ENCODE assay signal across 8 mouse cellular contexts in genomic region chr6:136519254-136519653, GRCm38 (mm10). TPM values are rescaled to one million over a fixed set of nuclear protein-coding genes. Genes with fewer than 3 reads are reported as not detected.
A peak's percentile ranks its signal among the peaks of the same experiment; 100 is the strongest.
DNase-seq lines count a peak whose midpoint lies in the region; ATAC-seq and TF ChIP-seq lines count a peak whose summit lies in the region.

No protein-coding gene starts in this region.

- intact Hi-C loops in heart, adult 2 months (cut with DNase I): loop anchor here (1.0 to 2.0 kb wide), 3 partner anchors 13 to 52 kb away; no protein-coding TSS in a partner anchor

- H3K27ac ChIP-seq in heart, adult 2 months: peak overlapping the region; percentile 99
- peak overlapping the region; percentile 98 for H3K27ac ChIP-seq in hindbrain, embryonic 10.5 days

- H3K79me2 ChIP-seq in heart, adult 2 months (replicated peaks; ENCODE audit: control insufficient read depth, insufficient read depth, low read length): no peaks in the 10 kb centered on the region; the same call in none of the 2 replicates

- peaks cover 9% of the 10 kb centered on the region for H3K9me3 ChIP-seq in G1E (replicated peaks)
- peaks cover 19% of the 10 kb centered on the region for H3K9me3 ChIP-seq in hindbrain, embryonic 10.5 days

- TF ChIP-seq POLR2A in heart, adult 2 months (IDR thresholded peaks at IDR 0.05; ENCODE audit: insufficient read depth, low read depth, low read length): no peak

- no peaks in the 10 kb centered on the region for H3K27me3 ChIP-seq in heart, adult 2 months (ENCODE audit: control insufficient read depth, insufficient read depth, low read length)
- no peaks in the 10 kb centered on the region for H3K27me3 ChIP-seq in G1E (ENCODE audit: insufficient read depth, low read length)
- no peaks in the 10 kb centered on the region for H3K27me3 ChIP-seq in hindbrain, embryonic 10.5 days (ENCODE audit: insufficient read depth, poor library complexity, severe bottlenecking)

- TF ChIP-seq CTCF in heart, adult 2 months (IDR thresholded peaks at IDR 0.05): peak; percentile 37
- TF ChIP-seq CTCF in G1E (IDR thresholded peaks at IDR 0.05; ENCODE audit: low read depth, low read length): no peak

- no peak for TF ChIP-seq EP300 in heart, adult 2 months (IDR thresholded peaks at IDR 0.05; ENCODE audit: insufficient read depth, low read depth, low read length)

- 2% methylated on average over 17 of the region's 17 CpGs for WGBS in heart, adult 2 months
- WGBS in hindbrain, embryonic 10.5 days: 2% methylated on average over 17 of the region's 17 CpGs

- H3K36me3 ChIP-seq in heart, adult 2 months (ENCODE audit: control insufficient read depth, insufficient read depth, low read length): peaks cover 6% of the 10 kb centered on the region; the same call in 1 of the 2 replicates
- H3K36me3 ChIP-seq in G1E (replicated peaks): peaks cover 4% of the 10 kb centered on the region
- H3K36me3 ChIP-seq in hindbrain, embryonic 10.5 days: peaks cover 35% of the 10 kb centered on the region

- H3K4me3 ChIP-seq in heart, adult 2 months: peak overlapping the region; percentile 75
- H3K4me3 ChIP-seq in G1E (ENCODE audit: low read depth, low read length): peak overlapping the region; percentile 72
- peak overlapping the region; percentile 69 for H3K4me3 ChIP-seq in hindbrain, embryonic 10.5 days

- DNase-seq in heart, adult 2 months: no peak
- DNase-seq in heart, adult 18-20 months: no peak
- DNase-seq in G1E (ENCODE audit: low spot score): no peak
- no peak for DNase-seq in hindbrain, embryonic 10.5 days (ENCODE audit: low spot score)
- no peak for DNase-seq in right cerebral cortex, postnatal 36 days (ENCODE audit: low spot score in 2 of 2)
- no peak for DNase-seq in adrenal gland, adult (ENCODE audit: inconsistent age in 2 of 2, low spot score in 1 of 2)
- no peak for DNase-seq in ovary, postnatal 10 days (ENCODE audit: low spot score)

- ATAC-seq in G1E (ENCODE audit: extremely low read depth, insufficient number of reproducible peaks, low FRiP score, poor library complexity, severe bottlenecking): no peak
- peak; percentile 34; the same call in 1 of the 2 replicates for ATAC-seq in megakaryocyte-erythroid progenitor cell, adult 5-6 weeks (replicated peaks; ENCODE audit: low FRiP score, low TSS enrichment, poor library complexity, severe bottlenecking)

- peaks cover 6% of the 10 kb centered on the region for H3K4me1 ChIP-seq in heart, adult 2 months (ENCODE audit: control insufficient read depth, insufficient read depth, low read length)
- H3K4me1 ChIP-seq in G1E (ENCODE audit: insufficient read depth, low read depth, low read length): peaks cover 22% of the 10 kb centered on the region
- H3K4me1 ChIP-seq in hindbrain, embryonic 10.5 days (replicated peaks): no peaks in the 10 kb centered on the region

- peak overlapping the region; percentile 32; the same call in 1 of the 2 replicates for H3K9ac ChIP-seq in heart, adult 2 months (ENCODE audit: low read depth, low read length)

RNA-seq across cellular contexts. Expression of gene Atf7ip, which starts 13.3 kb away (rescaled TPM):
- total RNA-seq in heart, adult 2 months (2021): 10 to 100 TPM; 73.1 to 88.0 TPM
- 21.4 and 31.7 TPM in 2 replicates for polyA plus RNA-seq in heart, adult 2 months (2012; rRNA removed)
- 10 to 100 TPM; 59.7 to 88.7 TPM for total RNA-seq in heart, adult 18-20 months (2021)
- total RNA-seq in G1E (2014; fragmentation: Nextera tagmentation) (192 and 235 TPM in 2 replicates), G1E (2017) (22.9 and 34.6 TPM in 2 replicates)
- 22.0 and 24.2 TPM in 2 replicates for polyA plus RNA-seq in G1E (2012)
- 41.8 and 47.2 TPM in 2 replicates for polyA plus RNA-seq in hindbrain, embryonic 10.5 days (2016; fragmentation: Nextera tagmentation; extraction: Ambion mirVana)
- 121 and 135 TPM in 2 replicates for total RNA-seq in megakaryocyte-erythroid progenitor cell, adult 5-6 weeks (2014; fragmentation: Nextera tagmentation)
- 50.3 and 61.7 TPM in 2 replicates for total RNA-seq in megakaryocyte-erythroid progenitor cell, adult 5-6 weeks (2017)
